Mouse (Mus musculus) T-cell, adult 2 months (primary cell): ENCODE measurements around the gene Olfr30.
"Not testable (repeated sequence)": the region's sequence is repeated elsewhere in the genome, so short reads cannot be mapped to it uniquely, and the experiment has no call there.

Experiments used
- DNase-seq: peaks from one replicate; pipeline ENCODE4 v3.0.0; 2022; ENCODE audit warnings: low spot score

Olfr30 gene

GRCm38 (mm10) chr11:58462170-58462569 lies at the start of gene Olfr30:
Gene Olfr30 (minus strand): TSS chr11:58462270.
- DNase-seq, result no peak

- not testable (repeated sequence) for DNase-seq
These were observed 47.0 kb upstream of the Olfr30 start for GRCm38 (mm10) chr11:58509058-58509457.

- DNase-seq, result not testable (repeated sequence)
These were observed 40.4 kb upstream of the Olfr30 start, which contains the start of gene Olfr331 for GRCm38 (mm10) chr11:58502472-58502871. Gene Olfr331 (minus strand): TSS chr11:58502572.

GRCm38 (mm10) chr11:58499290-58499689 lies 37.2 kb upstream of the Olfr30 start:
- DNase-seq, result no peak

- no peak for DNase-seq
These were observed 36.7 kb upstream of the Olfr30 start for GRCm38 (mm10) chr11:58498761-58499160.

- DNase-seq, result no peak
These were observed 30.4 kb upstream of the Olfr30 start, which contains the start of gene Olfr332 for GRCm38 (mm10) chr11:58492455-58492854. Gene Olfr332 (minus strand): TSS chr11:58492555.

- DNase-seq, result no peak
These were observed 8.5 kb downstream of the Olfr30 start for GRCm38 (mm10) chr11:58453592-58453991.

GRCm38 (mm10) chr11:58452759-58453158 lies 9.3 kb downstream of the Olfr30 start, which contains the start of gene Lypd9:
Gene Lypd9 (minus strand): TSS chr11:58452923.
- no peak for DNase-seq

GRCm38 (mm10) chr11:58437866-58438265 lies 24.2 kb downstream of the Olfr30 start:
- DNase-seq, result no peak

- DNase-seq, result no peak
These were observed 29.8 kb downstream of the Olfr30 start, which contains the start of gene Gm12253 for GRCm38 (mm10) chr11:58432259-58432658. Gene Gm12253 (plus strand): TSS chr11:58432559.

- no peak for DNase-seq
These were observed 41.3 kb downstream of the Olfr30 start, which contains the start of gene 1810065E05Rik for GRCm38 (mm10) chr11:58420815-58421214. Gene 1810065E05Rik (plus strand): TSS chr11:58421111.

- DNase-seq, result no peak
These were observed 43.7 kb downstream of the Olfr30 start for GRCm38 (mm10) chr11:58418336-58418735.

- no peak for DNase-seq
These were observed 54.0 kb downstream of the Olfr30 start for GRCm38 (mm10) chr11:58408066-58408465.
